Mouse (Mus musculus): ENCODE data around the gene Smim9. TPM values are rescaled to one million over a fixed set of nuclear protein-coding genes. Genes with fewer than 3 reads are reported as not detected.
A peak's percentile ranks its signal among the peaks of the same experiment; 100 is the strongest.

Smim9 gene
- polyA plus RNA-seq, 1 experiment from 2014 or later: not detected

DNA sequence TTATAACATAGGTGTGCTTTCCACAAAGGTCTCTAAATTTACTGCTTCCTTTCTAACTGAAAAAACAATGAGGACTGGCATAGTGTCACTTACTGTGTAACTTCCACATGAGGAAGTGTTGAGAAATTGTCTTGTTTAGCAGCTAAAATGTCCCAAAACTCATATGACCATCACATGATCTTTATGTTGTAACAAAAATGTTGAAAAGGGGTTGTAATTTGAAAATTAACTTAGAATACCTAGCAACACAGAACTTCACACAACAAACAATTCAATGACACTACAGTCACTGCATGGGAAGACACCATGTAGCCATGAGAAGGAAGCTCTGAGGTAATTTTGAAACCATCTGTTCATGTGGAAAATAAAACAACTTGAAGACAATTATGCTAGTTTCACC is 36.7 kb downstream of the Smim9 start:
- no peak overlapping the region for H3K9ac ChIP-seq
- ATAC-seq (ENCODE audit: low read depth): no peak
- H3K27me3 ChIP-seq: no peaks in the 10 kb centered on the region
- no peak overlapping the region for H3K4me2 ChIP-seq
- H3K27ac ChIP-seq (replicated peaks): no peak overlapping the region
- no peak overlapping the region for H3K4me3 ChIP-seq
- H3K36me3 ChIP-seq: 0 out of 2 replicates have a peak, but pooled peaks cover 4% of the 10 kb centered on the region
- peaks cover 4% of the 10 kb centered on the region; the same call in 1 of the 2 replicates for H3K4me1 ChIP-seq (replicated peaks)
- no peaks in the 10 kb centered on the region for H3K9me3 ChIP-seq

DNA sequence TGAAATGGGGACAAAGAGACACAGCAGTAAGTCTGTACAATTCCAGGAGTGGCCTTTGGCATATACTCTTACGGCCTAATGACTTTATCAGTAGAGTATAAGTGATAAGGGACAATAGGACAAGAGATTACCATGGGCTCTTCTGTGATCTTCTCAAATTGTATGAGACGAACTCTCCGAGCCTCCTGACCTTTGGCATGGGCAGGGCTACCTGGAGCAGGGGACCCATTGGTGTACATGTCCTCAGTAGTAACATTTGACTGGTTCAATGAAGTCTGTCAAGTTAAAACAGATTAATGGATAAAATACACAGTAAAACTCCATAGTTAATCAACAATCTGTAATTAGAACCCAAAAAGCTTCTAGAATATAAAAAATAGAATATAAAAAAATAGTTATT is 38.0 kb downstream of the Smim9 start:
- Histone ChIP-seq H3K4me3 (no peak overlapping the region), H3K4me1 (replicated peaks) (peaks cover 4% of the 10 kb centered on the region; the same call in 1 of the 2 replicates), H3K27ac (replicated peaks) (no peak overlapping the region), H3K9ac (no peak overlapping the region), H3K36me3 (0 out of 2 replicates have a peak, but pooled peaks cover 4% of the 10 kb centered on the region), H3K9me3 (no peaks in the 10 kb centered on the region), H3K4me2 (no peak overlapping the region), H3K27me3 (no peaks in the 10 kb centered on the region)
- ATAC-seq (ENCODE audit: low read depth): no peak
- 93% methylated on average over 3 of the region's 3 CpGs for WGBS

DNA sequence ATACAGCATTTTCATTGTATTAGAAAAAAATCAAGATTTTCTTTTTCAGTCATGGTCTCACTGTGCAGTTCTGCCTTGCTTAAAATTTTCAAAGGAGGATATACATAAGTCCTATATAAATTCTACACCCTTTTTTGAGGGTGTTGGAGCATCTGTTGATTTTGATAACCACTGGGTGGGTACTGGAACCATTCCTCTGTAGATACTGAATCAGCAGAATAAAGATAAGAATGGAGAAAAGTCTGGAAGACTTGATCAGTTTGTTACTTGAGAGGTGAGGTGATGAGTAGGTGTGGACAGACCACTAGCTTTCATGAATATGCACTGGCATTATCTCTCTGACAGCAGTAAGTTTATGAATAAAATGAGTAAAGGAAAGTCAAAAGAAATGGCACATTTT is 48.0 kb downstream of the Smim9 start:
- no peak overlapping the region for H3K9ac ChIP-seq
- ATAC-seq (ENCODE audit: low read depth): no peak
- no peaks in the 10 kb centered on the region for H3K9me3 ChIP-seq
- H3K4me1 ChIP-seq (replicated peaks): no peaks in the 10 kb centered on the region
- no peak overlapping the region for H3K4me3 ChIP-seq
- no peaks in the 10 kb centered on the region for H3K36me3 ChIP-seq
- no peak overlapping the region for H3K4me2 ChIP-seq
- H3K27ac ChIP-seq (replicated peaks): no peak overlapping the region
- H3K27me3 ChIP-seq: no peaks in the 10 kb centered on the region

DNA sequence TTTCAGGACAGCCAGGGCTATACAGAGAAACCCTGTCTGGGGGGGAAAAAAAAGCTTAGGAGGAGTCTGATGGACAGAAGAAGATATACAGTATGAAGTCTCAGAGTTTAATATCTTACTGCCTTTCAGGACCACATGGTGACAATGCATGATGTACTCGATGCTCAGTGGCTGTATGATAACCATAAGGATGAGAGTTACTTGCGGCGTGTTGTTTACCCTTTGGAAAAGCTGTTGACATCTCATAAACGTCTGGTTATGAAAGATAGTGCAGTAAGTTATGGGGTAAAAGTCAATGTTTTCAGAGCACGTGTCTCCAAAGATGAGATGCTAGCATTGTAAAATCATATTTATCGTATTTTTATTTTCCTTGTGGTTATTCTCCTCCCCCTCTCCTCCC is 61.3 kb downstream of the Smim9 start:
- Histone ChIP-seq H3K27me3 (no peaks in the 10 kb centered on the region), H3K36me3 (peaks cover 52% of the 10 kb centered on the region)

DNA sequence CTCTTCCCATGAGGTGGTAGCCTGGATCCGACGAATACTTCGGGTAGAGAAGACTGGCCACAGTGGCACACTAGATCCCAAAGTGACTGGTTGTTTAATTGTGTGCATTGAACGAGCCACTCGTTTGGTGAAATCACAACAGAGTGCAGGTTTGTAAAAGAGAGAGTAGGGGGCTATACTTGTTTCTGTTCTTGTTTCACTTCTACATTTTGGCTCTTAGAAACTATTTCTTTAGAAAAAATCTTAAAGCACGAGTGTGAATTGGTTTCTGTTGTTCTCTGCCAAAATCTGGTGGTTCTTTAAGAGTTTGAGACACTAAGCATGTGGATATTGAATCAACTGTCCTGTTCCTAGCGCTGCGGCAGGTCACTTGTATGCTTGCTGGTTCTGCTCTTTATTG is 64.8 kb downstream of the Smim9 start:
- H3K9me3 ChIP-seq: no peaks in the 10 kb centered on the region
- H3K9ac ChIP-seq: no peak overlapping the region
- H3K36me3 ChIP-seq: peaks cover 24% of the 10 kb centered on the region
- no peak overlapping the region for H3K4me3 ChIP-seq
- no peak for ATAC-seq (ENCODE audit: low read depth)
- H3K27ac ChIP-seq (replicated peaks): no peak overlapping the region
- H3K4me1 ChIP-seq (replicated peaks): peaks cover 10% of the 10 kb centered on the region
- H3K4me2 ChIP-seq: no peak overlapping the region
- 89% methylated on average over 8 of the region's 8 CpGs for WGBS
- no peaks in the 10 kb centered on the region for H3K27me3 ChIP-seq

More for the DNA sequence above, 61.3 kb downstream of the Smim9 start:
- H3K9ac ChIP-seq: no peak overlapping the region
- no peak overlapping the region for H3K4me2 ChIP-seq
- WGBS: 90% methylated on average over 6 of the region's 6 CpGs
- H3K9me3 ChIP-seq: no peaks in the 10 kb centered on the region
- ATAC-seq (ENCODE audit: low read depth): no peak
- no peak overlapping the region for H3K27ac ChIP-seq (replicated peaks)
- H3K4me3 ChIP-seq: no peak overlapping the region
- H3K4me1 ChIP-seq (replicated peaks): peaks cover 4% of the 10 kb centered on the region

DNA sequence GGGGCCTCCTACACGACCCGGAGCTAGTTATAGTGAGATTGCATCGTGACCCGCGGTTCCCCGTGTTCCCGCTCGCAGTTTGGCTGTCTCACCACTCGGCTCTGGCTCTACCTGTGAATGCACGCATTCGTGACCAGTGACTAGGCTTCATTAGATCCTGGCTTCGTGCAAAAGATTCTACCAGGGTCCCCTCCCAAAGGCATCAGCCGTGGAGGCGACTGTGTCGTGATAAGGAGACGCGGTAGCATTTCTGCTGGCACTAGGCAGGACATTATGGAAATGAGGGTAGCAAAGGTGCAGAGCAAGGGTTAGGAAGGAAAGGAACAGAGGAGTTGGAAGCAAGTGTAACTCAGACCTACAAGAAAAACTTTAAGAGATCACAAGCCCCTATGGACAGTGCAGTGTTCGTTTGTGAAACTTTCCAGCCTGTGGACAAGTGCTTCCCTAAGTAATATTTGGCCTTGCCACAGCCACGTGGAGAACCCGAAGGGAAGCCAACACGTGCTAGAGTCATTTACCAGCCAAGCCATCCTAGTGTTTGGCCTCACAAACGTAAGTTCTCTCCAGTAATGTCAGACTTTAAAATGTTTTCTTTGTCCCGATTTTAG is 67.3 kb downstream of the Smim9 start:
- peaks cover 15% of the 10 kb centered on the region for H3K36me3 ChIP-seq
- H3K4me2 ChIP-seq: peak overlapping the region; percentile 60
- peak overlapping the region; percentile 68 for H3K9ac ChIP-seq
- 22% methylated on average over 23 of the region's 23 CpGs for WGBS
- no peaks in the 10 kb centered on the region for H3K27me3 ChIP-seq
- H3K9me3 ChIP-seq: no peaks in the 10 kb centered on the region
- peak overlapping the region; percentile 59 for H3K4me3 ChIP-seq
- H3K27ac ChIP-seq (replicated peaks): peak overlapping the region; percentile 49; the same call in 1 of the 2 replicates
- H3K4me1 ChIP-seq (replicated peaks): peaks cover 10% of the 10 kb centered on the region
- ATAC-seq (ENCODE audit: low read depth): no peak; the same call in 1 of the 2 replicates

Other genes starting within 250 kb of the Smim9 start
- gene Gab3, start 78.3 kb downstream of the Smim9 start, polyA plus RNA-seq (2015; fragmentation: Nextera tagmentation; extraction: Ambion mirVana): 2.1 and 2.7 TPM in 2 replicates
- gene Dkc1, start 67.9 kb downstream of the Smim9 start, polyA plus RNA-seq (2015; fragmentation: Nextera tagmentation; extraction: Ambion mirVana): 58.8 and 63.6 TPM in 2 replicates
- 27.2 and 28.3 TPM in 2 replicates for gene Mpp1, start 32.8 kb downstream of the Smim9 start, polyA plus RNA-seq (2015; fragmentation: Nextera tagmentation; extraction: Ambion mirVana)
- 31.1 TPM in 2 replicates for gene Fundc2, start 218.6 kb upstream of the Smim9 start, polyA plus RNA-seq (2015; fragmentation: Nextera tagmentation; extraction: Ambion mirVana)
- 1.0 TPM in 2 replicates for gene F8, start 218.8 kb upstream of the Smim9 start, polyA plus RNA-seq (2015; fragmentation: Nextera tagmentation; extraction: Ambion mirVana)